Mouse (Mus musculus): ENCODE data around the gene Marveld1.

Gene Marveld1

GRCm38 (mm10) chr19:42147170-42147768 lies at the start of gene Marveld1:
Gene Marveld1 (plus strand): TSS chr19:42147400.
- peak; percentile 49 for DNase-seq

DNA sequence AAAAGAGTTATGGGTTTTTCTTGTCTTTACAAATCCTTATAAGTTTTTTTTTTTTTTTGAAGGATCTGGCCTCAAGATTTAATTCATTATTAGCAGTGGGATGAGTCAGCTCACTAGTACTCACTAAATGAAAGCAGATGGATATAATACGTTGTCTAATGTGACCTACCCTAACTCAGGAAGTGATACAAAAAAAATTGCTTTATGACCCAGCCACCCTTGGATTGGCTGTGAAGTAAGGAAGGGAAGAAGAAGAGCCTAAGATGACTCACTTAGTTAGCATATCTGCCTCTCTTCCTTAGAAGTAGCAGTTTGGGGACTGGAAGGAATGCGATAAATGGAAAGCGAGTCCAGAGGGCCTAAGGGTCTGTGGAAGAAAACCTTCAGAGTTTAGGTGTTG lies 47.8 kb upstream of the Marveld1 start:
- DNase-seq: no peak

GRCm38 (mm10) chr19:42104681-42105080 lies 42.5 kb upstream of the Marveld1 start:
- DNase-seq: no peak

DNA sequence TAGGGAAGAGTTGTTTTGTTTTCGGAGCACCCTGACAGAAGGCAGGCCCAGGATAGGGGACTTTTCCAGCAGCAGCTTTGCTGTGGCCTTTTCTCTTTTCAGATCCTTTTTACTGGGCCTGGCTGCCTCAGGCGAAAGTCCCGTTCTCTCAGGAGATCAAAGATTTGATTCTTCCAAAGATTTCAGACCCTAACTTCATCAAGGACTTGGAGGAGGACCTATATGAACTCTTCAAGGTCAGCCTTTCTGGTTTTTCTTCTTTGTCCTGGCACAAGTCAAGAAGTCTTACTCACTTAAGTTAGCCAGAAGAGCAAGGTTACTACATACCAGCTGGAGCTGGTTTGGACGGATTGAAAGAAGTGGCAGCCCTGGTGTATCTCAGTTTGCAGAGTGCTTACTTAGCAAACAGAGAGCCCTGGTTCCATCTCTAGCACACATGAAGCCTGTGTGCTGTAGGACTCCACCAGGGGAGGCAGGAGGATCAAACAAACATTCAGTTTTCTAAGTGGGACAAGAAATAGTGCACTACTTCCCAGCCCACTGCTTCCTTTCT lies 31.3 kb upstream of the Marveld1 start:
- no peak for DNase-seq

GRCm38 (mm10) chr19:42118142-42118541 lies 29.1 kb upstream of the Marveld1 start:
- DNase-seq: no peak

DNA sequence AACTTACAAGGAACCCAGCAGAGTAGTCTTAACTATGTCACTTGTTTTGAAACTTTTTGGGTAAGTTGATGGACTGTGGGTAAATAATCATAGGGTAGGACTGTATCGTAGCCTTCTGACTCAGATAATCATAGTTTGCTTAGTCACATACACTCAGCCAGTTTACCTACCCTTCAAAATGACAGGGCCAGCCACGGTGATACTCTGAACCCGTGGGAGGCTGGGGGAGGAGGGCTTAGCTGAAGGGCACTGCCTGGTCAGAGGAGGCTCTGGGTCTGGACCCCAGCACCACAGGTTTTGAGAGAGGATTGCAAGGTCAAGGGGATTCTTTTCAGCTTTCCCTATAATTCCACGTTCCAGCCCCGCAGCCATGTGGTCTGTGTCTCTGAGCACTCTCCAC lies 28.6 kb upstream of the Marveld1 start:
- DNase-seq: no peak

DNA sequence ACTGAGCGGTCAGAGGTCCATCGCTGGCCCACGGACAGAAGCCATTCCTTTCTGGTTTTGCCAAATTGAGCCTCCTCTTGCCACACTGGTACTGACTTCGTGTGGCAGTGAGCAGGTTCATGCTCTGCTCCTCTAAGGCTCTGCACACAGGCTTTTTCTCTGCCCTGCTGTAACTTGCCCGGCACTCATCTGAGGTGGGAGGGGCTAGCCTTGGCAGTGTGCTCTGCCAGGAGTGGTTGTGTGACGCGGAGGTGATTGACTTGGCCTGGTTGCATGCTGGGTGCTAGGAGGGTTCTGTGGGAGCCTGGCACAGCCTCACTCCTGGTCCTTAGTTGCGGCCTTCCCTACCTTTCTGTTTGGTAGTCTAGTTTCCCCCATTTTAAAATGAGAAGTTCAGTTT lies 26.7 kb upstream of the Marveld1 start:
- DNase-seq: no peak

DNA sequence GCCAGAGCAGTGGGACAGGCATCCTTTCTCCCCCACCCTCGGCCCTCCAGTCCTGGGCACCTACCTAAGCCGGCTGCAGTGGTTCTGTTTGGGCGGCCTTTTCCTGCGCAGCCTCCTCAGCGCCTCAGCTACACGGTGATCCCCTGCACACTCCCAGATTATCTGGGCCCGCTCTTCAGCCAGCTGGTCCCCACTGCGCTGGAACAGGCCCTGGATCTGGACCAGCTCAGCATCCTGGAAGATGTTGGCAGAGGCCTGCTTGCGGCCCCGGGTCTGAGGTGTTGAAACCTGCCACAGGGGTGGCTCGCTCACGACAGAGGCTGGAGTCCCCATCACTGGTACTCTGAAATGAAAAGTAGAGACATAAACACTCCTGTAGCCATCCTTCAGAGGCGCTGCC lies 22.5 kb upstream of the Marveld1 start:
- no peak for DNase-seq

GRCm38 (mm10) chr19:42125501-42126218 lies 21.5 kb upstream of the Marveld1 start:
- DNase-seq: no peak

GRCm38 (mm10) chr19:42126219-42126605 lies 21.0 kb upstream of the Marveld1 start:
- DNase-seq: no peak

DNA sequence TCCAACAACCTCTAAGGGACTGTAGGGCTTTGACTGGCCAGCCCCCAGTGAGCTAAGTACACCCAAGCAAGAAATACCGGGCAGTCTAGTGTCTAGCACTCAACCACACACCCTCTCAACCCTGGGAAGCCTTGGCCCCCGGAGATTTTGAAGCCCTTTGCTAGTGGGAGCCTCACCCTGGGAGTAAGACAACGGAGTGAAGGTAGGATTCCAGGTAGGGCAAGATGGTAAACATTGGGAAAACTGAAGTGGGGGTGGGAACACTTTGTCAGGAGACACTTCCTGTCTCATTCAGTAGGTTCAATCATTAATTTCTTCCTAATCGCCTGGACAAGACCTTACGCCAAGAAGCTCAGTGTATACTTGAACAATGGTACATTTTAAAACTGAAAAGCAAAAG lies 20.2 kb upstream of the Marveld1 start:
- DNase-seq: no peak

GRCm38 (mm10) chr19:42128052-42128740 lies 19.0 kb upstream of the Marveld1 start:
- no peak for DNase-seq

DNA sequence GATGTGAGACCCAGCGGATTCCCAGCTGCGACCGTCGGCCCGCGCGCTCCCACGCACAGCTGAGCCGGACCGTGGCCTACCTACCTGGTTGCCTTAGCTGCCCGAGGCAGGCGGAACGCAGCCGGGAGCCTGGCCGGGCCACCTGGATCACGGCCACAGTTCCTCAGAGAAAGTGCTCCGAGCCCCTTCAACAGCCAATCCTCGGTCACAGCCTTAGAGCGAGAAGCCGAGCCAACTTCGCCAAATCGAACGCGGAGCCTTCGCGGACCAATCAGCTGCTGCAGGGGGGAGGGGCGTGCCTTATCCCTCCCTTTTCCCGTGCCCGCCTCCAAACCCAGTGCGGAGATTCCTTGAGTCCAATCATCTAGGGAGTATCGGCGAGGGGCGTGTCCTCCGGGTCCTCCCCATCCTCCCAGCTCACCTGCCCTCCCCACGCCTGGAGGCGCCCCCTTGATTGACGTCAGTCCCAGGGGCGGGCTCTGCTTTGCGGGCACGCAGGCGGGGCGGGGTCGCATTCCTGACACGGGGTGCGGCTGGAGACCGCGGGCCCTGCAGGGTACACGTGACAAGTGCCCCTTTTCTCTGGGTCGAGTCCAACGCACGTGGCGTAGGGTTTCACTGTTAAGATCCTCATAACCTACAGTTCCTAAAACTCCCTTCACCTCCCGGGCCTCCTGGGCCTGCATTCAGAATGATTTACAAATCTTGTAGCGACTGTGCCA lies 18.3 kb upstream of the Marveld1 start, which contains the start of gene Avpi1:
Gene Avpi1 (minus strand): TSS at position 273 of the 722 bp plus-strand sequence.
- peak; percentile 95 to 97 for DNase-seq

- no peak for DNase-seq
These were observed 17.5 kb upstream of the Marveld1 start for GRCm38 (mm10) chr19:42129509-42130293.

DNA sequence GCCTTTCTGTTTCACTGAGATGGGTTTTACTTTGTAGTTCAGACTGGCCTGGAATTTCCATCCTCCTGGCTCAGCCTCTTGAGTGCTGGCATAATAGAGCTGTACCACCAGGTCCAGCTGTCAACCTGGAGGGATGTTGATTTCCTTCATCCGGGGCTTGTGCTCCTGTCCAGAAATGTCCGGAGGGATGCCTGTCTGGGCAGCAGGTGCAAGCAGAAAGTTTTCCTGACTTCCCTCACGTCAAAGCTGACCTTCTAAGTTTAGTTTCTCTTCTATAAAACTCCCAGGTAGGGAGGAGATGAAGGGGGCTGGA lies 16.9 kb upstream of the Marveld1 start:
- DNase-seq: no peak

DNA sequence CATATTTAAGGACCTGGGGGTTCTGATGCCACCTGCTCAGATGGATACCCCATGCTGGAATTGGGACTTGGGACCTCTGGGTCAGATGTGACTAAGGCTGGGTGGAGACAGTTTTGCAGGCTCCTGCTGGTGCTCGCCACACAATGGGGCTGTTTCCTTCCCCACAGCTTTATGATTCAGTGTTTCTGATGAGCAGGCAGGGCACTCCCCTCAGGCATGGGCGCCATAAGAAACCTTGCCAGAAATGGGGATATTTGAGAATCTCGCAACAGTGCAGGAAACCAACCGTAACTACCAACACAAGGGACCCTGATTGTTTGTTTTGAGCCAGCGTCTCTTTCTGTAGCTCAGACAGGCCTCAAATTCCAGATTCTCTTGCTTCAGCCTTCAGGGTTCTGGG lies 16.1 kb upstream of the Marveld1 start:
- DNase-seq: no peak

GRCm38 (mm10) chr19:42135070-42135469 lies 12.1 kb upstream of the Marveld1 start:
- DNase-seq: no peak

DNA sequence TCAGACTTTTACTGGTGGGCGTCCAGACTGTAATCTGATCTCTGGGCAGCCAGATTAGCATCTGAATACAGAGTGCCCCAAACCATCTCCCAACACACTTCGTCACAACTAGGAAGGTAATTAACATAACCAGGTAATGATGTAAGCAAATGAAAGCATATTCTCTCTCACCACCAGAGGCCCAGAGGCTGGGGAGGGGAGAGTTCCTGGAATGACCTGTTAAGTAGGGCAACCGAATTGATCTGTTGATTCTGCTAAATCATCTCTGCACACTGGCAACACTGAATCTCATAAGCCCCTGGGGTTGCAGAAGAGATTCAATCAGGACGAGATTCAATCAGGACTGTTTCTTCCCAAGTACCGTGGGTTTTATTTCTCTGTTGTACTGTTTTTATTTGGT lies 11.1 kb upstream of the Marveld1 start:
- DNase-seq: no peak

DNA sequence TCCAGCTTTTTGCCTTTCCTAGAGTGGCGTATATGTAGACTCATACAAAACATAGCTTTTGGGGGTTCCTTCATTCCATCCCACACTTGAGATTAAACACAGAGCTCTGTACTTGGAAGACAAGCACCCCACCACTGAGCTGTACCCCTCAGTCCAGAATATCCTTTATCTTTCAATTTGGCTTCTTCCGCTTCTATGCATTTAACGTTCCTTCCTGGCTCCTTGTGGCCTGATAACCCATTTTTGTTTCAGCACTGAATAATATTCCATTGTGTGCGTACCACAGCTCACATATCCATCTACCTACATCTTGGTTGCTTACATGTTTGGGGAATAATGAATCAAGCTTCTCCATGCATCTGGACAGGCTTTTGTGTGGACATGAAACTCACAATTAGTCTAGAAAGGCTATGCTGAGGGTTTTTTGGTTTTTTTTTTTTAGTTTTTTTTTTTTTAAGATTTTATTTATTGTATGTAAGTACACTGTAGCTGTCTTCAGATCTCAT lies 10.0 kb upstream of the Marveld1 start:
- DNase-seq: no peak

DNA sequence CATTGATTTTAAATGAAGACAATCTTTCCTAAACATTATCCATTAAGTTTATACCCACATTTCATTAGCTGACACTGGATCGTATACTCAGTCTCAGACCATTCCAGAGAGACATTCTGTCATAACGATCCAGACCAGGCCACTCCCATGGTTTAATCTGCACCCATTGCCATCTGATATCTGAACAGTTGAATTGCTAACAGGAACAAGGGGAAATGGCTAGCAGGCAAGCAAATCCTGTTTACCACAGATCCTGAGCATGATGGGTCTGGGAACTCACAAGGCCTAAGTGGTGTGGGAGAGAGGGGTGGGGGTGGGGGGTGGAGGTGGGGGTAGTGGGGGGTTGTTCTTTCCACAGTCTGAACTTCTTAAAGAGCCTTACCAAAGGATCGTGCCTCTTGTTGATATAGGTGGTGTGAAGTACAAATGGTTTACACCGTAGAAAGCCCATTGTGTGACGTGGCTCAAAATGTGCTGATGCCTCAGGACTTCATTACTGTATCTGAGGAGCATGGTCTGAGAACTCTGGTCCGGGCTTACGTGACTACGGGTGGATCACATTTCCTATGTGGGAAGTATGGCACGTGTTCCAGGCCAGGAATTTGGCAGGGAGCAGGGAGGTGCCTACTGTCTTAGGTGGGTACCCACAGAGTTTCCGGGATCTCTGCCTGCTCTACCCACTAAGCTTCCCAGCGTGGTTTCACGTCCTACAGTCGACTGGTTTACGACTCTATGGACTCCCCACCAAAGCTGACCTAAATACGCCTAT lies 8.5 kb upstream of the Marveld1 start:
- no peak for DNase-seq
